Mouse (Mus musculus): ENCODE results near the gene Obox8. TPM values are rescaled to one million over a fixed set of nuclear protein-coding genes. Genes with fewer than 3 reads are reported as not detected.

The Obox8 gene
- not detected in 2 replicates for polyA plus RNA-seq (2015; fragmentation: Nextera tagmentation; extraction: Ambion mirVana)

DNA sequence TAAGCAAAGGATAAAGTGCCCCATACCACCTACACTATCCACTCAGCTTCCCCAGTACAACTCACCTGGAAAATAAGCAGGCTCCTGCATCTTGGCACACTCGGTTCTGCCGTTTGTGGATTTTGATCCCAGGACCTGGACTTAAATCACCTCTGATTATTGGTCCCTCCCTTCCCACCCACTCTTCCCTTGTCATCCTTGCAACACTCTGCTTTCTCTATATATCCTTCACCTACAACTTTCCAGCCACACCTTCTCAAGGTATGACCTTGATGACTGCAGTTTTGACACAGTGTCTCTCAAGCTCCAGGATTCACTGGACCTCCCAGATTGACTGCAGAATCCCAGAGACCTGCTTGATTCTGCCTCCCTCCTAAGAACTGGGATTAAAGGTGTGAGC lies at the start of gene Obox8:
Gene Obox8, minus strand, starts transcription at position 101 of the 400 bp plus-strand sequence.
- H3K9me3 ChIP-seq: peaks cover 18% of the 10 kb centered on the region
- 88% methylated on average over 2 of the region's 2 CpGs for WGBS
- no peak for ATAC-seq (replicated peaks)

DNA sequence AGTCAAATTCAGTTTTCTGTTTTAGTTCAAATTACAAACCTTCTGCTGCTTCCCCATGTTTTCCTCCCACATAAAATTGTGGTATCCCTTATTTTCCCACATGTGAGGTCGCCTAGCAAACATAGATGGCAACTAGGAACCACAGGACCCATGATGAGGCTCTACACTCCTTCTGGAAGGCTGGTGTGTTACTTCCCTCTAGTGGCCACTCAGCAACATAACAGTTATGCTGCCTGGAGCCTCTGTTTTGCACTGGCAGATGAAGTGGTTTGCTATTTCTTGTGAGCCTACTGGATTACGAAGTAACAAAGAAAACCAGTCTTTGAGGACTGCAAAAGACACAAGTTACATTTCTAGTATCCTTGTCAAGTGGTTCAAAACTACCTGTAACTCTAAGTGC lies 16.1 kb downstream of the Obox8 start:
- no peak for ATAC-seq (replicated peaks)
- Histone ChIP-seq H3K27me3 (replicated peaks) (no peaks in the 10 kb centered on the region), H3K36me3 (replicated peaks) (no peaks in the 10 kb centered on the region), H3K4me3 (no peak overlapping the region), H3K9me3 (0 out of 2 replicates have a peak, but pooled peaks cover 3% of the 10 kb centered on the region), H3K4me1 (no peaks in the 10 kb centered on the region), H3K27ac (no peak overlapping the region), H3K9ac (no peak overlapping the region), H3K4me2 (no peak overlapping the region)
- 43% methylated on average over 2 of the region's 2 CpGs for WGBS

More for the DNA sequence above, at the start of gene Obox8:
- H3K27ac ChIP-seq: no peak within 1 kb of the TSS
- no peak within 1 kb of the TSS for H3K4me3 ChIP-seq
- H3K36me3 ChIP-seq (replicated peaks): no peaks in the 10 kb centered on the region
- H3K4me2 ChIP-seq: no peak within 1 kb of the TSS
- no peak within 1 kb of the TSS for H3K9ac ChIP-seq
- no peaks in the 10 kb centered on the region for H3K4me1 ChIP-seq
- H3K27me3 ChIP-seq (replicated peaks): no peaks in the 10 kb centered on the region

DNA sequence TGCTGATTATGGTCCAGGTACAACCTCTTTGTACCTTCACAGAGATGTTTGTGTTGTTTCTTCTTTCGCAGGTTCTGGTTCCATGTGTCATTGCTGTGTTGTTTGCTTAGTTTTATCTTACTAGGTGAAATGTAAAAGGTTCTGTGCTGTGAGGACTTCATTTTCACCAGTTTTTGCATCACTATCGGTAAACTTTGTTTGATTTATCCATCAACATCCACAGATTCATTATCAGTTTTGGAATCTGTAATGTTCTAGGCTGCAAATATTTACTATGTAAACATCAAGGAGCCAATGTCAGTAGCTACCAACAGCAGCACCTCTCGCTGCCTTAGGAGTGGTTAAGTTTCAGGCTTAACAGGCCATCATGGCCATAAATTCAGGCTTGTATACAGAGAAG lies 24.7 kb downstream of the Obox8 start:
- peaks cover 6% of the 10 kb centered on the region for H3K9me3 ChIP-seq
- H3K4me3 ChIP-seq: no peak overlapping the region
- no peaks in the 10 kb centered on the region for H3K27me3 ChIP-seq (replicated peaks)
- H3K9ac ChIP-seq: no peak overlapping the region
- H3K27ac ChIP-seq: no peak overlapping the region
- no peak overlapping the region for H3K4me2 ChIP-seq
- no peaks in the 10 kb centered on the region for H3K36me3 ChIP-seq (replicated peaks)
- no peaks in the 10 kb centered on the region for H3K4me1 ChIP-seq
- ATAC-seq (replicated peaks): no peak
- 74% methylated on average over 3 of the region's 3 CpGs for WGBS

DNA sequence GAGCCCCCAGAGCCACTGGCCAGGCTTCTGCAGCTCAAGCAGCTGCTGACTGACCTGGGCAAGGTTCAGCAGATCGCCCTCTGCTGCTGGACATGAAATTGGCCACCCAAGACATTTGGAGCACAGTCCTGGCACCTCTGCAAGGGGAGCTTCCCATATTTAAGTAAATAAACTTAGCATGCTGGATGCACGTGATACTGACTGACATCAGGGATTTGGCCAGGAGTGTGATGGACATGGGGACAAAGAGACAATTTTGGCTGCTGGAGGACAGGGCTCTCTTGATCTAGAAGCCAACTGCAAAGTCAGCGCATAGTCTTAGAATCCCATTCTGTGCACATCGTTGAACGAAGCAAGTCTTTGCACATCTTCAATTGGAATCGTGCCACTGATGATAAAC lies 25.8 kb downstream of the Obox8 start:
- Histone ChIP-seq H3K4me2 (no peak overlapping the region), H3K27ac (no peak overlapping the region), H3K9ac (no peak overlapping the region), H3K27me3 (replicated peaks) (no peaks in the 10 kb centered on the region), H3K4me1 (no peaks in the 10 kb centered on the region), H3K36me3 (replicated peaks) (no peaks in the 10 kb centered on the region), H3K4me3 (no peak overlapping the region), H3K9me3 (peaks cover 6% of the 10 kb centered on the region)
- no peak for ATAC-seq (replicated peaks)
- WGBS: 81% methylated on average over 6 of the region's 6 CpGs

Other genes with a start within 250 kb of the Obox8 start
- gene Sult2a3, start 210.5 kb downstream of the Obox8 start, polyA plus RNA-seq (2015; fragmentation: Nextera tagmentation; extraction: Ambion mirVana): not detected in 2 replicates
- gene Sult2a6, start 78.7 kb downstream of the Obox8 start, polyA plus RNA-seq (2015; fragmentation: Nextera tagmentation; extraction: Ambion mirVana): not detected in 2 replicates
- gene Sult2a8, start 113.2 kb upstream of the Obox8 start, polyA plus RNA-seq (2015; fragmentation: Nextera tagmentation; extraction: Ambion mirVana): not detected in 2 replicates
- not detected in 2 replicates for gene Sult2a7, start 160.7 kb upstream of the Obox8 start, polyA plus RNA-seq (2015; fragmentation: Nextera tagmentation; extraction: Ambion mirVana)
- gene Vmn1r90, start 229.9 kb upstream of the Obox8 start, polyA plus RNA-seq (2015; fragmentation: Nextera tagmentation; extraction: Ambion mirVana): 0.20 and 0.43 TPM in 2 replicates

Measured in midbrain, embryonic 15.5 days (tissue).